Mouse (Mus musculus) embryo, embryonic 9.5 days (tissue): ENCODE results near the gene Pde3a.
"Not testable (repeated sequence)": the region's sequence is repeated elsewhere in the genome, so short reads cannot be mapped to it uniquely, and the experiment has no call there.

Experiments
- DNase-seq: peaks from one replicate; pipeline ENCODE4 v3.0.0-alpha.2; 2017; ENCODE audit errors: extremely low spot score

Gene Pde3a

DNA sequence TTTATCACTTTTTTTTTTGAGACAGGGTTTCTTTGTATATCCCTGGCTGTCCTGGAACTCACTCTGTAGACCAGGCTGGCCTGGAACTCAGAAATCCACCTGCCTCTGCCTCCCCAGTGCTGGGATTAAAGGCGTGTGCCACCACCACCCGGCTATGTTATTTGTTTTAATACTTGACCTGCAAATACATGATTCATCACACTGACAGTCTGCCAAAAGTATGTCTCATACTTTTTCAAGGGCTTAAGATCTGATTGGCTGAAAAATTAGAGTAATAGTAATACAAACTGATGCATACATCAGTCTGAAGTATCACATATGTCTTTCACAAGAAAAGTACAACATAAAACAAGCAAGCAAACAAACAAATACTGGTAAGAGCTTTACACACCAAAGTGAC, 78.1 kb downstream of the Pde3a start:
- DNase-seq: not testable (repeated sequence)

DNA sequence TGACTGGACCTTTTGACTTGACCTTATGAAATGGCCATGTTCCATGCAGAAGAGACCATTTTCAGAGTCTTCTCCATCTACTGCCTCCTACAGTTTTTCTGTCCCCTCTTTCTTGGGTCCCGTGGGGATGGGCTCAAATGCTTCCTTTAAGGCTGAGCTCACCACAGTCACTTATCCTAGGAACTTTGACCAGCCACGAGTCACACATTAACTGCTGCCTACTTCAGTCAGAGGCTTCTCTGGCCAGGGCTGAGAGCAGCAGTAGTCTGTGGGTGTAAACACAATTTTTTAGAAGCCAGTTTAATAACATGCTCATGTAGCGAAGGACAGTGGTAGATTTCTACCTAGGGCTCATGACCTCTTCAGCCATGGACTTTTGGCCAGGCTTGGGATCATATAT, 79.0 kb downstream of the Pde3a start:
- no peak for DNase-seq

DNA sequence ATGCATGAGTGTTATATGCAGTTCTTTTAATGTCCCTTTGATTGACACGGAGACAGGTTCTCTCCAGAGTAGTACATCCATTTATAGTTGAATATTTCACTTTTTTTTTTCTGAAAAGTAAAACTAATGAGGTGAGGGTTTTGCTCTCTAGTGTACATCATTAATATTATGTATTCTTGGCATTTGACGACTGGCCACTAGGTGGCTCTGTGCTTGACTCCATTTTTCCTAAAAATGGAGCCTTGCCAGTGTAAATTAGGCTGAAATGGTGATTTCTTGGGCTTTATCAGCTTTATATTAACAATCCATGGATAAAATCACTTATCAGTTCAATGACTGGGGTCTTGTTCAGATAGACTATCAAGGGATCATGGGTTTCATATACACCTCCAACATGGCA, 82.4 kb downstream of the Pde3a start:
- DNase-seq: no peak

DNA sequence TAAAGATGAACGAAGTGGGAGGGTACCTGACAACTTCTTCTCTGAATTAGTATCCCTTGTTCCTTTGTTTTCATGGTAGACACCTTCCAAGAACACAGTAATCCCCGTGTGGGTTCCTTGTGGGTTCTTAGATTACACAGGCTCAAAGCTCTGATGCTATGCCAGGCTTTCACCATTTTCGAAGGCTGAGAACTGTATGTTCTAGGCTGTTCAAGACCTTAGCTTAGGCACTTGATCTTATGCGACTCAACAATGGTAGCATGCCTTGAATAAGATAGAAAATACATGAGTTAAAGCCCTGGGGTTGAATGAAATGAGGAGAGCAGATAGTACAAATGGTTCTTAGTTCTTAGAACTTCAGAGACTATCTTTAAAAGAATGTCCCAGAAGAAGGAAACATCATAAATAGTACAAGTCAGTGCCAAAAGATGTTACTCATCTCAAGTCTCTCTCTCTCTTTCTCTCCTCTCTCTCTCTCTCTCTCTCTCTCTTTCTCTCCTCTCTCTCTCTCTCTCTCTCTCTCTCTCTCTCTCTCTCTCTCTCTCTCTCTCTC, 83.6 kb downstream of the Pde3a start:
- DNase-seq: no peak

DNA sequence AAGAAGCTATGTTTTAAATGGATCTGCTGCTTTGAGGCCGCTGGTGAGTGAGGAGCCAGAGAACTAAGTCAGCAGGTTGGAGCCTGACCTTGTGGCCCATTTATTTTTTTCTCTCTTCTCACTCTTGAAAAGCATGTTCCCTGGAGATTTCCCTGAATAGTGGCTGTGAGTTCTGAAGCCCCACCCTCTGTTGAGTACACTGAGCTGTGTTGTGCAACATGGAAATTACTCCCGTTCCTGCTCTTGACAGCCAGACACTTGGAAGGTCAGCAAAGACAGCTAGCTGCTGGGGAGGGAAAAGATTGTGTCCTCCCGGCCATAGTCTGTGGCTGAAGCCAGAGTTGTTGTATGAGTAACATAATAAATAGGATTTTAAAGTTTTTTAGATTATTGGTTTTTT, 84.2 kb downstream of the Pde3a start:
- no peak for DNase-seq

DNA sequence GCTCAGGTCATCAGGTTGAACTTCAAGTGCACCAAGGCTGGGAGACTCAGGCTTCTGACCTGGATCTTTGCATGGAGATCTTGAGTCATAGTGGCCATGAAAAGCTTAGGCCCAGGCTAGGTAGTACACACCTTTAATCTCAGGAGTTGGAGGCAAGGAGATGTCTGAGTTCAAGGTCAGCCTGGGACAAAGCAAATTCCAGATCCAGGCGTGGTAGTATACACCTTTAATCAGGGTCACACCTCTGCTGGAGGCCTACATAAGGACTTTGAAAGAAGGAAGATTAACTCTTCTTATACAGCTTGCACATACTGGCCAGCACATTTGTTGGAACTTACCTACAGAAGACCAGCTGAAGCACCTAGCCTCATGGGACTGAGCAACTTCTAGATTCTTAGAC, 86.8 kb downstream of the Pde3a start:
- no peak for DNase-seq

DNA sequence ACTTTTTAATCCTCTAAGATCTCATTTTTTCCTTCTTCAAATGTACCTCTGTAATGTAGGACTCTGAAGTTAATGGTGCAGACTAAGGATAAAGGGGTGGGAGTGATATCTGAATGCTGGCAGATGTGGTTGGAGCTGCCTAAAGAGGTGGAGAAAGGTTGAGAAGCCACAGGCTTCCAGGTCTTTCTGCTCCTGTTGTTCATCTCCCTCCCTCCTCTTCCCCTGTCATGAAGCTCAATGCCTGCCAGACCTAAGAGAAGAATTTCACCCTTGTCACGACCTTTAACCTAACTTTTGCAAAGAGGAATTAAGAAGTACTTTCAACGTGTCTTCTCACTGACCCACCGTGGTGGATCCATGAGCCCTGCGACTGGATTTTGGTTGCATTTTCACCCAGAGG, 87.4 kb downstream of the Pde3a start:
- DNase-seq: no peak

DNA sequence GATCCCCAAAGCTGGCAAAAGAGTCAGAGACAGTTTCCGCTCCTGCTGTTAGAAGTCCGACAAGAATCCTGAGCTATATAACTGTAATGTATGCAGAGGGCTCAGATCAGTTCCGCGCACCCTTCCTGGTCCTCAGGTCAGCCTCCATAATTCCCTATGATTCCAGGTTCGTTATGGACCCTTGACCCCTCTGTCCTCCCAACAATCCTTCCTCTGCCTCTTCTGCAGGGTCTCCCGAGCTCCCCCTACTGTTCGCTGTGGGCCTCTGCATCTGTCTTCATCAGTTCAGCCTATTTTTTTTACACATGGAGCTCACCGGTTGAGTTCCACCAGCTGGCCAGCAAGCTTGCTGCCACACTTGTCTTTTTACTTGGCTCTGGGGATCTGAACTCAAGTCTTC, 88.6 kb downstream of the Pde3a start:
- DNase-seq: peak; percentile 27

DNA sequence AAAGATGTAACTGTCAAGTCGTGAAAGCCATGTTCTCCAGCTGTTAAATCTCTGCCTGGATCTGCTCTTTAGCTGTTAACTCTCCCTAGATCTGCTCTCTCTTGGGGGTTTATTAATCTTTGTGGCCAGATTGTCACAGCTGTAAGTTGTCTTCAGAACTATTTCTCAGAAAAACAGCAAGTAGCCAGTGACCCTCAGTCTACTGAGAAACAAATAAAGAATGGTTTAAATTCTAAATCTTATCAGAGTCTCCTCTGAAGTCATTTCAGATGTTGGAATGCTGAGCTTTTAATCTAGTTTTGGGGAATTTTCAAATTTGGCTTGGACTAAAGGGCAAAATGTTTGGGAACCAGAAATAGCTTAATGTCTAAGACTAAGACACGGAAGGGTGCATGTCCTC, 92.3 kb downstream of the Pde3a start:
- DNase-seq: no peak

DNA sequence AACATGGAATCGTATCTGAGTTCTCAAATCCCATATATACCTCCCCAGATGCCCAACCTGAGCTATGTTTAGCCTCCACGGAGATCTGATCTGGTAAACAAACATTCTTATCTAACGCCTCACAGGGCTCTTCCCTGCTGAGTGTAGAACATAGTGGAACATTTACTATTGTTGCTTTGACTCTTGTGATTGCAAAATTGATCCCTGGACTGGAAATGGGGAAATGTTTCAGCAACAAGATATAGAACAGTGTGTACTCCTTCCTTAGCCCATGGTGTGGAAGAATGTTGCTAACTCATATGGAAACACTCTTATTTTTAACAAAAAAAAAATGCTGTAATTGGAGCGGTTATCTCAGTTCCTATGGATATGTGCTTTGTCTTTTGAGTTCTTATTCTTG, 98.8 kb downstream of the Pde3a start:
- no peak for DNase-seq

DNA sequence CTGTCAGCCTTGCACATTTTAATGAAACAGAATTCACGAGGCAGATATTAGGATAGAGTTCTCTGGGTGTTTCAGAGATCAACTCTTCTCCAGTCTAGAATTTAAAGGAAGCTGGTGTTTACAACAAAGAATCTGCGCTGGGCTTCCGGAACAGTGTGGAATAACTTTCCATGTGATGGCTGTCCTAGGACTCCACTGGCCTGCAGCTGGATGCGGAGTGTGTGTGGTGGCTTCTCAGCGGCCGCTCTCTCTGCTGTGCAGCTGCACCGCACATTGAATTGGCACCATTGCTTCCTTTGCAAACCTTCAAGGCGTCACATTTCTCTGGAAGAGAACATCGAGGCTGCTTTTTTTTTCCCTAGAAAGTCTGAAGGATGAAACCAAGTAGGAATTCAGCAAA, 99.5 kb downstream of the Pde3a start:
- DNase-seq: no peak

DNA sequence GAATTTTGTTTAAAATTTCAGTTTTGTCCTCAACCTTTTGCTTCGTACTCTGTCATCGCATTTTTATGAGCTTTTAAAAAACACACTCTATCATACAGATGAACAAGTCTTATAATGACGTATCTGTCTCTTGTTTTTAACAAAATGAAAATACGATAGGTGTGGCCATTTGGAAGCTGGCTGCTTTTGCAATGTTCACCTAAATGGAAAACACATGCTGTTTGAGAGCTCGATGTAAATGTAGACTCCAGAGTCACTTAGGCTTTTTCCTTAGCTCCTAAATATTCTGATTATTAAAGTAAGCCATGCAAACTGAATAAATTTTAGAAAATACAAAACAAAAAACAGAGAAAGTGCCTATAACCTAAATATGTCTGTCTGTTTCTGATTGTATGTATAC, 101.2 kb downstream of the Pde3a start:
- no peak for DNase-seq

DNA sequence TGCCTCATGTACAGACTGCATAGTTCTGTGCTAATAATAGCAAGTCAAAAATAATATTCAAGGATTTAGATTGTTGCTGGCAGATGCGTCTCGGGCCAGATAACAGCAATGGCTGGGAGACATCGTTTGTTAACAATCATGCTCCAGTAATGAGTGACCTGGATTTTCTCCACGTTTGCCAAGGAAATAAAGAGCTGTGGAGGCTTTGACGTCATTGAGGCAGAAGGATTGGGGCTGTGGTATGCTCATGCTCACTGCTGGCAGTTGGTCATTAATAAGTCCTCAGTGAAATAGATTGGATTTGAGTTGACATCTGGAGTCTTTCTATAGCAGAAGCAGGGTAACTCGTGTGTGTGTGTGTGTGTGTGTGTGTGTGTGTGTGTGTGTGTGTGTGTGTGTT, 103.2 kb downstream of the Pde3a start:
- no peak for DNase-seq

DNA sequence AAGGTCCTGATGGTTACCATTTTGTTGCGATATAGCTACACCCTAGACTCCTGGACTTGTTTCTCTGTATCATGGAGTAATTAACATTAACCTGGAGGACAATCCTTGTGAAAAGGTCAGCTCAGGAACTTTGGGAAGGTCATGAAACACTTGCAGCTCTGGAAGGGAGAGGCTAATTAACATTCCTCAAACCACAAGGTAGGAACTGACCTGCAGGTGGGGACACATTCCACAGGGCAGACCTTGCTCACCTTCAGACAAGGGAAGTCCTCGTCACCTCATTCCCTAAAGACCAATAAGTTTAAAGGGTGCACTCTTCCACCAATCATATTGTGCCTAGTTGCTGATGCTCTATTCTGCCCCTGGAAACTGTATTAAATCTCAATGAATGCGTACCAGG, 114.6 kb downstream of the Pde3a start:
- DNase-seq: no peak

DNA sequence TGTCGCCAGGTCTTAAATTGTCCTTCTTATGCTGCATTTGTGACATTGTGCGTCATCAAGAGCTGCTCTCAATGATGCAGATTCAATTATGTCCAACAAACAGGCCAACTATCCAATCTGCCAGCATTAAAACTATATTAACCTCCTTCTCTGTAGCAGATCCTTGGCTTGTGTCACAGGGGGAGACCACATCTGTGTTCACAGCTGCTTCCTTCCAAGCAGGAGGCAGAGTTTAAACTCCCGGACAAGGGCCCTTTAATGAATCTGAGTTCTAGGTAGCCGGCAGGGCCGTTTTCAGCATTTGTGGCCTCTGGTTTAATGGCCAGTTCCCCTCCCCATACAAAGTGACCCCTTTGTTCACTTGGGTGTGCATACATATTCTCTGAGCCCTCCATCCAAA, 118.0 kb downstream of the Pde3a start:
- DNase-seq: no peak

DNA sequence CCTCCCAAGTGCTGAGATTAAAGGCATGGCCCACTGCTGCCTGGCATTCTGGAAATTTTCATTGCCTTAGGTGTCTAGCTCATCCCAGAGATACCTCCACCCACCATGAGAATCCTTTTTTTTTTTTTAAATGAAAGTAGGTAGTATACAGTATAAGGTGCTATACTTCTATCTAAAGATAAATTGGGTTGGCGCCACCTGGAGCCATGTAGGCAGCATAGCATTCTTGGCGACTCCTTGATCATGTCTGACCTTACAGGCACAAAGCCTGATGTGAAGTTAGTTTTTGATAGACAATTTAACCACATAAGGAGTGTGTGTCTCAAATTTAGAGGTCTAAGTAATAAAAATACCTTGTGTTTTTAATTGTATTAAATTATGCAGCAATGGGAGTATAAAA, 123.6 kb downstream of the Pde3a start:
- no peak for DNase-seq

DNA sequence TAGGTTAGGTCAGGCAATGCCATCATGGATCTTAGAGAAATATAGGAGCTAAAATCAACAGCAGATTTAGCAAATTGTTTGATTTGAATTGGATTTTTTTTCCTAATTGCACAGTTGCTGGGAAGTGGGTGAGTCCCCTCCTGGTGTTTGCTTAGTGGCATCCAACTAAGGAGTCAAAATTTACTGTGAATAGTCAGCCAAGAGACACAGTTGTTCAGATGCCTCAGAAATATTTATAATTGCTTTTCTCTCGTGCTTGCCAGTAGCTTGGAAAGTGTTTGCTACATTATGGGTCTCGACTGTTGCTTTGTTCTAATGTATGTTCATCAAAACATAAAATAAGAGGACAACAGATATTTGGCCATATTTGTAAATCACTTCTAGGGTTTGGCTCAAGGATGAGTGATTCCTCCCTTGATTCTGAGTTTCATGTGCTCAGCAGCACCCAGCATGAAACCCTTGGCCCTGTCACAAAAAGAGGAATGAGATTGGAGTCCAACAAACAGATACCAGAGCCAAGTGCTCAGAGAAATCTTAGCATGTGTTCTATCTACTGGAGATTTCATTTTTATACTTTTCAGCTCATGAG, 125.5 kb downstream of the Pde3a start:
- DNase-seq: no peak

DNA sequence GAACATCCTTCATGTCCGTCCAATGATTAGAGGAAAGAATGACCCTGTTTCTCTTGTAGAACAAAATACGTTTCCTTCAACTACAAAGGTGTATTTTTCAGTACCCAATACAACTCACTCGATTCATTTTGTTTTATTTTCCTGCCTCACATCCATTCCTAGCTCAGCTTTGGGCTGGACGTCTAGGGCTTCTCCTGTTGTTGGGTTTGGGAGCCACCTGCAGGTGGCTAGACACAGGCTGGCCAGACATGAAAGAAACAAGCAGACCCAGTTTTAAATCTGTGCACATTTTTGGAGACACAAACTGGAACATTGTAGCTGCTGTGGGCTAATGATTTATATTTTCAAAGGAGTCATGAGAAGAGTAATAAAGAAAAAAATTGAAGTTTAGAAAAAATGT, 126.1 kb downstream of the Pde3a start:
- DNase-seq: no peak

DNA sequence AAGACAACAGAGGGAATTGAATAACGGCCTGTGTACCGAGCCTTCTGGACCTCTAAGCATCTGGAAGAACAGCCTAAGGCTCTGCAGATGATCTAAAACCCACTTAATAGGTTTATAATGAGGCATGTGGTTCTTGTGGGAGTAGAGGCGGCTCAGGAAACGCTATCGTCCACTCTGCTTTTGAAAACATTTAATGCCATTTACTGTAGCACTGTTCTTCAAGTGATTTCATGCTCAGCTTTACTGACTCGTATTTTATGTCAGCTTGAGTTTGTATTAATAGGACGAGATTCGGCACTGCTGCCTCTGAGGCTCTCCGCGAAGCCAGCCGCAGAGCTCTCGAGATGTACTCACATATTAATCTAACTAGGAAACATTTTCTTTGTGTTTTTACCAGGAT, 131.9 kb downstream of the Pde3a start:
- DNase-seq: peak; percentile 6

DNA sequence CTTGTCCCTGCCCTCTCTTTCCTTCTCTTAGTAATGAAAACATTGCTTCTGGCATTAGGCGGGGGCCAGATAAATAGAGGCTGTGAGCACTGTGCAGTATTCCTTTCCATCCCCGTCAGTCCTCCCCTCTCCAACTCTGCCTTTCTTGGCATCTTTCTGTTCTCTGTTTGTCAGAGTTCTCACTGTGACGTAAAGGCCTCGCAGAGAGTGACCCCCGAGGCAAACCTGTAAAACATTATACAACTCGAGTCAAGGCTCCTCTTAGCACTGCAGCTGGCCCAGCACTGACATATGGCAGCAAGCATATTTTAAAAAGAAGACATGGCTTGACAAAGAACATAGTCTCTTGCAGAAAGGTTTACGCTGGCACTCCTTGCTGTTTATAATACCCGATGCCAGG, 132.4 kb downstream of the Pde3a start:
- DNase-seq: no peak

DNA sequence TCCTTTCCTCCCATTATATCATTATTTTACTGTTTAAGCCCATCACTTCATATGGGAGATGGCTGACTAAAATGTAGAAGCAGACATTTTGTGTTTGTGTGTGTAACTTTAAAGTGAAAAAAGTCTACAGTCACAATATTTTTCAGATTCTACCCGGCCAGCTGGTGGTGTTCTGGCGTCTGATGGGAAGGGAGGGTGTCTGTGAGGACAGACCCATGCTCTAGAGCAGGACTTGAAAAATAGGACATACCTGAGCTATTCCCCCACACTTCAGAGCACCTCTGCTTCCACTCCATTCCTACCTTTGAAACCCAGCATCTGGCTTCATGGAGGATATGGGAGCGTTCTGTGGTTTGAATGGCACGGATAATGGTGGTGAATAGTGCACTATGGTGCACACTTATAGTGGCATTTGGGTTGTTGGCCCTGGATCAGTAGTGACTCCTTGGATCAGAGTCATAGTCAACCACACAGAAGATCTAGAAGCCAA, 132.9 kb downstream of the Pde3a start:
- no peak for DNase-seq

DNA sequence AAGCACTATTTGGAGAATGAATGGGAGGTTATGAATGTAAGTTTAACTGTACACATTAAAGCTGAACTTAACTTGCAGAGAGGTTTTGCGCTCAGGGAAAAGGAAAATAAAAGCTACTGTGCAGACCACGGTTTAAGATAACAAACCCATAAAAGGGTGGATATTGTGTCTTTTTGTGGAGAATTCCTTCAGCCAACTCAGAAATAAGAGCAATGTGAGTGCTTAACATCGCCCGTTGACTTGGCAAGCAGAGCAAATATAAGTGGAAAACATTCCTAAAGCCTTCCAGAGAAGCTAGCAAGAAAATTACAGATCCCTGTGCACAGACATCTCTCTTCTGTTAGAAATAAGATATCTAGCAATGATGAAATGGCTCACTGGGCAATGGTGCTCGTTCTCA, 139.0 kb downstream of the Pde3a start:
- no peak for DNase-seq

DNA sequence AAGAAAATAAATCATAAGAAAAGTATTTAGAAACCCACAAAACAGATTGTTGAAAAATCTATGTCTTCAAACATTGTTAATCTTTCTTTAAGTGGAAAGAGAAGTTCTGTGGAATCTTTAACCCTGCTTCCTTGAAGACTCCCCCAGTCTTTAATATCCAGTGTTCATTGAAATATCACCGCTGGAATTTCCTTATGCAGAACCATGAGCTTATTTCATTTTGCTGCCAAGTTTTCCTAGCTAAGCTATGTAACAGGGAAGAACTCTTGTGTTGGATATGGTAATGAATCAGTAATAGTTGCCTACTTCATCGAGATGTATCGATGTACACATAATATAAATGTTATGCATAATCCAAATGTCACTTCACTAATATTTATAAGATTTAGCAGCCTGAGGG, 146.9 kb downstream of the Pde3a start:
- no peak for DNase-seq

DNA sequence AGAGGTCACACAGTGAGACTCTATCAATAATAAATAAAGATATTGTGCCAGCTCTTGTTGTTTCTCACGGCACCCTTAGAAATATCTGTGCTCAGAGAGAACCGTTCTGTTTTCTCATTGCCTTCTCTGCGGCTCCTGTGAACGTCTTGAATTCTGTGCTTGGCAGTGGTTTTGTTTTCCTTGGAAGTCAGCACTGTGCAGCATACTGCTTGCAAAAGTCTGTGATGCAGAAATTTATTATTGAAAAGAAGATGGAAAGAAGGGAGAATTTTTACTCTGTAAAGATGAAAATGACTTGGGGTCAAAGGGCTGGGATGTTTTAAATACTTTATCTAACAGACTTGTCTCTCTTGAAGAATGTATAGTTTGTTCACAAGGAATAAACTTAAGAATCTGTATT, 150.3 kb downstream of the Pde3a start:
- no peak for DNase-seq
